Mouse (Mus musculus): Measurements from ENCODE around the gene Orm1. TPM values are rescaled to one million over a fixed set of nuclear protein-coding genes. Genes with fewer than 3 reads are reported as not detected.

The Orm1 gene
- total RNA-seq (2021): under 1 TPM; 0.36 to 0.44 TPM
- long read RNA-seq, experiment 1, partial matches to known transcripts: 1 of 3 reads
- long read RNA-seq, experiment 1, other reads (novel, unspliced or antisense): 0 of 3 reads
- long read RNA-seq, experiment 2, partial matches to known transcripts: 1 of 3 reads
- long read RNA-seq, experiment 2, other reads (novel, unspliced or antisense): 0 of 3 reads

GRCm38 (mm10) chr4:63344295-63344694, at the start of gene Orm1:
TSS of gene Orm1 (plus strand) at chr4:63344560.
- intact Hi-C loops (cut with DNase I): no loop called here
- no peak for DNase-seq

GRCm38 (mm10) chr4:63295641-63296040, 48.7 kb upstream of the Orm1 start:
- intact Hi-C loops (cut with DNase I): no loop called here
- no peak for DNase-seq

GRCm38 (mm10) chr4:63296263-63296662, 48.1 kb upstream of the Orm1 start:
- intact Hi-C loops (cut with DNase I): no loop called here
- no peak for DNase-seq

DNA sequence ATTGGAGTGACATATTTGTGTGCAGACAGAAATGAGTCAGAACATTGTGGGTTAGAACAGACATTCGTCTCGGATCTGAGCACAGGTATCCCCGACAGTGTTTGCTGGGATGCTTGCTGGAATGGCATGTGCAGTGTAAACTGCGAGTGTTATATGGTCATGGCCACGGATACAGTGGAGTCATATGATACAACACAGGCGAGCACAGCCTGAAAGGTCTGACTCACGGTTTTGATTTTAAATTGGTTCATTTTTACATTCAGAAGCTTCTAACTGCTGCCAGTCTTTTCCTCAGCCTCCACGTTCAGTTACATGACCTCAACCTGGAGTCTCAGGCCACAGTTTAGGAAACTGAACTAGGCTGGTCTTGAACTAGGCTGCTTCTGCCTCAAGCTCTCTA, 47.5 kb upstream of the Orm1 start:
- no peak for DNase-seq
- intact Hi-C loops (cut with DNase I): no loop called here

- no peak for DNase-seq
- intact Hi-C loops (cut with DNase I): no loop called here
These were observed 46.2 kb upstream of the Orm1 start for GRCm38 (mm10) chr4:63298191-63298590.

- intact Hi-C loops (cut with DNase I): loop anchor here (5.0 kb wide), 2 partner anchors 50 to 145 kb away; no protein-coding TSS in a partner anchor
- no peak for DNase-seq
These were observed 41.7 kb upstream of the Orm1 start for GRCm38 (mm10) chr4:63302641-63303040.

DNA sequence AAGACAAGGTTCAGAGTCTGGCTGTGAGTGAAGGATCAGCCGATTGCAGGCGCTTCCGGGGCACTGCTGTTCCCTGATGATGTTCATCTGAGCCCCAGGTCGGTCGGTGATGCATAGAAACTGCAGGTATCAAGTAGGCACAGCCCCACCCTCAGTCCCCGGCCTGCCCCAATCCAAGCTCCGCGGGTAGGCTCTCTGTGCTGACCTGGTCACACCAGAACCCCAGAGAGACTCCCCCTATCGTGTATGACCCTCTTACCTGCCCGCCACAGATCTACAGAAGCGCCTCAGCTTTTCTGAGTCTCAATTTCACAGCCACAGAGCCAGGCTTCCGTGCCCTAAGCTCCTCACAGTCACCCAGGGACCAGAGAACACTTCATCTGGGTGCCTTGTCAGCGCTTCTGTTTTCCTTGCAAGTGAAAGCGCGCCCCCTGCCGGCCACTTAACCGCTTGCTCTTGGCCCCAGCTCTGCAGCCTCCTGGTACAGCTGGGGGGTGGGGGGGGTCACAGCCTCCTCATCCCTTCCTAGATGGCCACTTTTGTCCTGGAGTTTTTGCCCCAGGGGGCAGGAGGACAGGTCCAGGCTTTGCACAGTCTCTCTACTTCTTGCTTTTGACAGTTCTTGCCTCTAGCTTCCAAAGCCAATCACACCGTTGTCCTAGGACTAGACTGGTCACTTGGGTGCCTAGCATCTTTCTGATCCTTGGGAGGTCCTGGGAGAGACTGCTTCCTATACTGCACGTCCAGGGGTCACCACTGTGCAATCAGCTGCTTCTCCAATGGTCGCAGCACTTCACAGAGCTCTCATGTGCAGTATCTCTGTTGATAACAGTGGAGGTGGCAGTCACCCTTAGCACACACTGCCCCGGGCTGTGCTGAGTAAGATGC, 36.9 kb upstream of the Orm1 start:
- DNase-seq: peak; percentile 82 to 83
- intact Hi-C loops (cut with DNase I): loop anchor here (2.0 kb wide), 1 partner anchor 93 kb away; the partner anchor contains the start of gene Col27a1

- intact Hi-C loops (cut with DNase I): no loop called here
These were observed 36.0 kb upstream of the Orm1 start for GRCm38 (mm10) chr4:63308316-63308715.

GRCm38 (mm10) chr4:63310247-63310855, 34.0 kb upstream of the Orm1 start:
- intact Hi-C loops (cut with DNase I): no loop called here
- DNase-seq: peak in 1 of 2 experiments; percentile 15

More at GRCm38 (mm10) chr4:63308316-63308715, 36.0 kb upstream of the Orm1 start:
- peak; percentile 47 to 57 for DNase-seq

DNA sequence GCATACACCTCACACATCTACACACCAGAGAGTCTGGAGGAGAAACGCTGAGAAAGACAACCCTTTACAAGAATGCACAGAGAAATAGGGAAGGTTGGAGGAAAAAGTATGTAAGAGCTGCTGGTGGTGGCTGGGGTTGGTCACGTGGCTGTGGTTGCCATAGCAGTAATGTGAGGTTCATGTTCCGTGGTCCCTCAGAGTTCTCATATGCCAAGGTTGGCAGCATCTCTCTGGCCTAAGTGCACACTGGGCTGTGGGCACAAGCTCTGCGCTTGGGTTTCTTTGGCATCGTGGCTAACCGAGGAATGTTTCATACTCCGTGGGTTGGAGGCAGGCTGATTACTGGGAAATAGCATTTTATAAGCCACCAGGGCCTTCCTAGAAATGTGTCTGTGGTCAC, 32.9 kb upstream of the Orm1 start:
- intact Hi-C loops (cut with DNase I): no loop called here
- DNase-seq: no peak

DNA sequence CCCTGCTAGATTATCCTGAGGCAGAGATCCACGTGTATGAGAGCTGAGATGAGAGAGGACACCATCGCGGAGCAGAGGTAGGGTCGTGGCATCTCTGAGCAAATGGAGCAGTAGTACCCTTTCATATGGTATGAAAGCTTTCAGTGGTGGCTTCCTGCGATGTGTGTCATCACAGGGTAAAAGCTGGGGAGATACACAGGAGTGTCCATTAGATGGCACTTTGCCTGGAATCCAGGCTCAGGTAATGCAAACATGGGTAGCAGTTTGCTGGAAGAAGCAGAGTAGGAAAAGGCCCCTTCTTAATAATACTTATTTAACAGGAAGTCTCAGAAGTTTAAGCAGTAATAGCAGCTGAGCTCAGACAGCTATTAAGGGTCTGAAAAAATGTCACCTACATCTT, 30.3 kb upstream of the Orm1 start:
- intact Hi-C loops (cut with DNase I): no loop called here
- DNase-seq: peak in 1 of 2 experiments; percentile 9

DNA sequence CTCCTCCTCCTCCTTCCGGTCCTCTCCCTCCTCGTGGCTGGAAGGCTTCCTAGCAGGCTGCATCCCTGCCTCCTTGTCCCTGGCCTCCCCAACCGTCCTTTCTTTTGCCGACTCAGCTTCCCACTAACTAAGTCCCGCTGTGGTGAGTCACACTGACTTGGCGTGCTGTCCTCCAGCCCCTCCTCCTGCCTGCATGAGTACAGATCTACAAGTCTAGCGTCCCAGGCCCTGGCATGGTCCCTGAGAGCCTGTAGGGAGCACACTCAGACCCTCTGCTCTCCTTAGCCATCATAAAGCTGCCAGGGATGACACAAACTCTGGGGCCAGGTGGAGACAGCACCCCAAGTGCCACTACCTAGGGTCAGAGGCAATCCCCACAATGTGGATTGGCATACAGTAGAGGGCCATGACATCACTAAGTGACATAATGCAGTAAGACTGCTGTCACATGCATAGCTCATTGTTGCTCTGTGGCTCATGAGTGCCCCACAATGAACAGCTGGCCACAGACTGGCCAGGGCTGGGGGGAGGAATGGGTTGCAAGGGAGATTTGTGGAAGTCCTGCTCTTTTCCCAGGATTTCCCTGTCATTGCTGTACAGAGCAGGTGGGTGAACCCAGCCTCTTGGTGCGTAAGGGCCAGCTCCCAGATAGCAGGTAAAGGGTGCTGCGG, 28.1 kb upstream of the Orm1 start:
- peak; percentile 56 to 58 for DNase-seq
- intact Hi-C loops (cut with DNase I): no loop called here

DNA sequence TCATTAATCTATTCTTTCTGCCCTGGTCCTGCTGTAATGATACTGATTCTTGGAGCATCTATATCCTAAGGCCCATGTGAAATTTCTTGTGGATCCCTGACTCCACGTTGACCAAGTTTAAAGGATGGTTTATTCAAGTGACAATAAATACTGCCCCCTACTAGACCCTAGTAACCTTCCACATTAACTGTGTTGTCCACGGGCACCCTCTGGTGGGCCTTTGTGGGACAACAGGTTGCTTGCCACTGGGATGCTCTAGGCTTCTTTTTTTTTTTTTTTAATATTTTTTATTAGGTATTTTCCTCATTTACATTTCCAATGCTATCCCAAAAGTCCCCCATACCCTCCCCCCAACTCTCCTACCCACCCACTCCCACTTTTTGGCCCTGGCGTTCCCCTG, 24.8 kb upstream of the Orm1 start:
- peak; percentile 58 to 59 for DNase-seq
- intact Hi-C loops (cut with DNase I): loop anchor here (2.0 kb wide), 2 partner anchors 105 to 161 kb away; partner anchors contain the start of gene Col27a1

DNA sequence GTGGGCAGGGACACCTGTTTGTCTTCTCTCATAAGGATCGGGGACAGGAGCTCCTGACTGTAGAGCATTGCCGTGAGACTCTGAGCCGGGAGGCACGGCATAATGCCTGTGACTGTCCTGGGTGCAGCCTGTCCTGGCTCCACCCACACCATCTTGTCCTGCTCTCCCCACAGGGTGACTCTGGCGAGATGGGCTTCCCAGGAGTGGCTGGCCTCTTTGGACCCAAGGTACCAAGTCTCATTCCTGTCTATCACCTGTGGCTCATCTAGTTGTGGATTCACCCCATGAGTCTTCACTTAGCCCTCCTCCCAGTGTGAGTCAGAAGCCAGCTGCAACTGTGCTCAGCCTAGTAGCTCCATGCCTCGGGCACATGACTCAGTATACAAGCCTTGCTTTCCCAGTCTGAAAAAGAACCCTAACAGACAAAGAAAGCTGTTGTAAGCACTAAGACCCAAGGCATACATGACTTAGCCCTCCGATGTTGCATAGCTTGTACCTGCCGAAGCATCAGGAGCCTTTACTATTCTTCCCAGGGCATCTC, 21.0 kb upstream of the Orm1 start:
- intact Hi-C loops (cut with DNase I): no loop called here

DNA sequence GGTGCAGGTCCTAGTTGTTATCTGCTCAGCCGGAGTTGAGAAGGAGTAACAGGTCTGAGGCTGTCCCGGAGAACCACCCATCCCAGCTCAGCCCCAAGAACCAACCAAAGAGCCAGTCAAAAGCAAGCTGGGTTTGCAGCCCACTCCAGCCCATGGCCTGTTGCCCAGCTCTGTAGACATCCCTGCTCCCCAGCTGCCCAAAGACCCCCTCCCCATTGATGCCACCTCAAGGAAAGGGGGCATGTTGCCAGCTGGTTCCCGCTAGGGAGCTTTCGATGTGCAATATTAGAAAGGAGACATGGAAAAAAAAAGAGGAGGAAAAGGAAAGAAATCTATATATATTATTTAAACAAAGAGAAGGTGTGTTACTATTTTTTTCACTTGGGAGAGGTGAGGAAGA, 11.0 kb upstream of the Orm1 start:
- DNase-seq: no peak
- intact Hi-C loops (cut with DNase I): no loop called here

More for the DNA sequence above, 21.0 kb upstream of the Orm1 start:
- no peak for DNase-seq

DNA sequence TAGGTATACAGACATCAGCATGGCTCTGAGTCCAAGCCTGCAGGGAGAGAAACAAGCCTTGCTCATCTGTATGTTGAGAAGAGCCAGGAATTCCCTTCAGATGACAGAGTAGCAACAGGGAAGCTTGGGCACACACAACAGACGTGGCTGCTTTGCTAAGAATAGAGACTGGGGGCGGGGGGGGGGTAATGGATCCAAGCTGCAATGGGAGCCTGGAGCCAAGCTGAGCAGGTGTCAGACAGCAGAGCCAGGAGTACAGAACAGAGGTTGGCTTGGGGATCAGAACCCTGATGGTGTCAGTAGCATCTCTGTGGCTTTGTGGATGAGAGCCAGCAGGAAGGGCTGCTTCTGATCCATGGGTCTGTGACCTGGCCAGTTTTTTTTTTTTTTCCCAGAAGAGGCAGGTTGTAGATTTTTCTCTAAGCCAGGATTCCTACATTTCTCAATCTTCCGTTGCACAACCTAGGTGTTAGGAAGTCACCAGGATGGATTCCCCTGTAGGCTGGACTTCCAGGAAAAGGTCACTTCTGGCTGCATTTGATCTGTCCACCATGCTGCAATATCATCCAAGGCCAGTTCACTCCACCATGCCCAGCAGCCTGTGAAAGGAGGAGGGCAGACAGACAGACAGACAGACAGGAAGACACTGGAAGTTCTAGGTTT, 5.8 kb upstream of the Orm1 start:
- DNase-seq: no peak
- intact Hi-C loops (cut with DNase I): no loop called here

GRCm38 (mm10) chr4:63342491-63342890, 1.9 kb upstream of the Orm1 start:
- intact Hi-C loops (cut with DNase I): no loop called here
- DNase-seq: no peak

DNA sequence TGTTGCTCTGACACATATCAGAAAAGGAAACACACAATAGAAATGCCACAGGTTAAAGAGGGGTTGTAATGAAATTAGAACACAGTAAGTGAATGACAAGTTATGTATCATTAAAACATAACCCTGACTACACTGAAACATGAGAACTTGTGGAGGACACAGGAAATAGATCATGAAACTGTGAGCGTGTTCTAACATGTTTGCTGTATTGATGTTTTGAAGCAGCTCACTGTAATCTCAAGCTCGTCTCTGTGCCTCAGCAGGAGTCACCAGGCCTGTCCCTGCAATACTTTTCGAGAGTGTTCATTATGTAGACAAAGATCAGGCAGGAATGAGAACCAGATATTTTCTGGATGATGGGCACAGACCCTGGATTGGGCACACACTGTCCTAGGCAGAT, 752 bp upstream of the Orm1 start:
- intact Hi-C loops (cut with DNase I): no loop called here
- no peak for DNase-seq

DNA sequence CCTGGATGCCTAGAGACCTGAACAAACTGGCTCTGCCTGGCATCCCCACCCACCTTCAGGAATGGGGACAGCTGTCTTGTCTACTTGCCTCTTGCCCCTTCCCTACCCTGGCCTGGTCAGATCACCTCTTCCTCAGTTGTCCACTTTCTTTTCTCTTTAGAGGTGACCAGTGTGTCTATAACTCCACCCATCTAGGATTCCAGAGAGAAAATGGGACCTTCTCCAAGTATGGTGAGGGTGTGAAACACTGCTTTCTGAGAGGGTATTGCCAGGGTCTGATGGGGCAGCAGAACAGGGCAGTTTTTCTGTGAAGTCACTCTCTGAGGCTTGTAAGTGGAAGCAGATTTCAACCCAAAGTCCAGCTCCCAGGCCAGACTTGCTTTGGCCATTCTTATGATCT, 901 bp downstream of the Orm1 start:
- intact Hi-C loops (cut with DNase I): no loop called here
- no peak for DNase-seq

DNA sequence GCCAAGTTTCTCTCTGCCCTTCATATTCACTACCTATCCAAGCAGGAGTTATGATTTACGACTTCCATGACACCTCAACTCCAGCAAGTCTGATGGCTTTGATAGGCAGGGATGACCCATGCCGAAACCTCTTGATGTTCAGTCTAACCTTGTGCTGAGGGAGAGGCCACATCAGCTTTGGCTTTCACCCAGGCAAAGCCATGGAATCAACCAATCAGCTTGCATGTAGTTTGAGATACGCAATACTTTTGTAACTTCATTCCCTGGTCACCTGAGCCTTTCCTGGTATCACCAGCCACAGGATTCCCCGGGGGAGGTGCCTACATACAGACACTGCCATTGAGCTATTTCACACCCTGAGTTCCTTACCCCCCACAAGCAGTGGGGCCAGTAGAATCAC, 2.3 kb downstream of the Orm1 start:
- no peak for DNase-seq
- intact Hi-C loops (cut with DNase I): no loop called here

Data from gastrocnemius, postnatal 36 days (tissue).